Mouse (Mus musculus): ENCODE measurements around the gene Ntrk3.
A peak's percentile ranks its signal among the peaks of the same experiment; 100 is the strongest.

Ntrk3 gene

DNA sequence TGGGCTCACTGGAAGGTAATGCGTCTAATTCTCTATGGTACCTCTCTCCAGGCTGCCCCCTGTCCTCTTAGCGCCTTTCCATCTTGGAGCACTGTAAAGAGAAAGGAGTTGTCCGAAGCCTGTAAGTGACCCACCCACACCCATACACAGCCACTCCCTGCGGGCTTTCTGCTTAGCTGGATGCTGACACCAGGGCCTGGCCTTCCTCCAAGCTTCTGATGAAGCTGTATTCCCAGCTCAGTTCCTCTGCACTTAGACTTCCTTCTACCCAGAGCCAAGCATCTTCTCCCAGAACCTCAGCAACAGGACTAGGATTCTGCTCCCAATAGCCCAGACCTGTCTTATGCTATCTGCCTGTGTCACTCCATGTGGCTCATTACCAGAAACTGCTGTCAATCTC, 114.1 kb downstream of the Ntrk3 start:
- no peak for DNase-seq (ENCODE audit: inconsistent ontology term)

DNA sequence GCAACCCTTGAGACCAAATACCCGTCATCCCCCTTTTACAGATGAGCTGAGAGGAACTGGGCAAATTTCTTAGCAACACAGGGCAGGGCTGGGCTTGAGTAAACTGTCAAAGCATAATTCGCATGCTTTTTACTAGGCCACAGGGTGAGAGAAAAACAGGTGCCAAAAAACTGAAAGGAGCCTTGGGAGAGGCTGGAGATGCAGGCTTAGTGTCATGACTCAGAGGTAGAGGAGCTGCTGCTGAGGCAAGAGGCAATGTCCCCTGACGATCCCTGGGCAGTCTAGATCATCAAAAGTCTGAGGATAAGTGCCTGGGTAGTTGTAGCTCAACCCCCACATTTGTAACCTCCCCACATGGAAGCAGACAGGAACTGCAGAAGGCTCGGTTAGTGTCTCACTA, 116.7 kb downstream of the Ntrk3 start:
- no peak for DNase-seq (ENCODE audit: inconsistent ontology term)

DNA sequence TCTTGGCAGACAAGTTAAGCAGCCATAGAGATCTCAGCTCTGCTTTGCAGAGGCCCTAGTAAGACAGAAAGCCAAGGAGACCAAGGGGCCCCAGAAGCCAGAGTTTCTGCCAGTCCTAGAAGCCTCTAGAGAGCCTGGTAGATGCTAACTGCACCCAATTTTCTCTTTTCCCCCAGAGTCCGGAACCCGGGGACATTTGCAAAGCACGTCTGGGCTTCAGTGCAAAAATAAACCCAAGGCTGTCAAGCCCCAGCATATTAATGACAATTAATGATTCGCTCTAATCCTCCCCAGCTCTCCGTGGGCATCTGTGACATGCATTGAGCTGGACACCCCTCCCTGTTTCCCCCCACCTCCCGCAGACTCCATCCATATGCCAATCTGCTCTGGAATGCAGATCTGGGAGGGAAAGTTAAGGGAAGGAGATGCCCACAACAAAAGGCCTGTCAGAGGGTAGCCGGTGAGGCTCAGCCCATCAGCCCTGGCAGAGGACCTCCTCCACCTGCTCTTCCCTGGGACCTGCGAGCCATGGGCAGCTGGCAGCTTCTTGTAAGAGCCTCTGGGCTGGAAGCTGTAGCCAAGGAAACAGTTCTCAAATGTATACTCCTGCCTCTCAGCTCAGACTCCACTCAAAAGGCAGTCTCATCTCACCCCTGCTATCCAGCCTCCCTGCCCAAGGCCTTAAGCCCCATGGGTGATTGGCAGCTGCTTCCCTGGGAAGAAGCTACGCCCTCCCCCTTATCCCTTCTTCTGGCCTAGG, 117.8 kb downstream of the Ntrk3 start:
- no peak for DNase-seq (ENCODE audit: inconsistent ontology term)

DNA sequence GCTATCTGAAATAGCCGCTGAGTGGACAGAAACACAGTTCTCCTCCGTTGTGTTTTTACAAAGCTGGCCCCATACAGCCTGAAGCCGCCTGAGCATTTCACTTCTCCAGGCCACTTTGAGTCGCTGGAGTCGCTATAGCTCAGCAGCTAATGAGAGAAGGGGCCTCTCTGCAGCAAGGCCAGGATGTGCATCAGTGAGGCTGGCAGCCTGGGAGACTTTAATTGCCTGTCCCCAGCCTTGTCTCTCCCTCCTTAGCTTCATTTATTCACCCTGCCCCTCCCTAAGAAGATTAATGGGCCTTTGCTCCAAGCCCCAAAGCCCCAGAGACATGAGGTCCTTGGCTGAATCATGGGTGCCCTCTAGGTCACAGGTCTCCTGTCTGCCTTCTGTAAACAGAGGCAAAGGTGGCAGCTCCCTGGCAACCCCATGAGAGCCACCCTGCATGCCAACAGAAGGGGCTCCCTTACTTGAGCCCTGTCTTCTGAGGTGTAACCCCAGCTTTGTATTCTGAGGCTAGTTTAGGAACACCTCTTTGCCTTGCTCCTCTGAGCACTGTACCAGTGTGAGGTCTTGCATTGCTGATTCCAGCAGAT, 132.2 kb downstream of the Ntrk3 start:
- no peak for DNase-seq (ENCODE audit: inconsistent ontology term)

DNA sequence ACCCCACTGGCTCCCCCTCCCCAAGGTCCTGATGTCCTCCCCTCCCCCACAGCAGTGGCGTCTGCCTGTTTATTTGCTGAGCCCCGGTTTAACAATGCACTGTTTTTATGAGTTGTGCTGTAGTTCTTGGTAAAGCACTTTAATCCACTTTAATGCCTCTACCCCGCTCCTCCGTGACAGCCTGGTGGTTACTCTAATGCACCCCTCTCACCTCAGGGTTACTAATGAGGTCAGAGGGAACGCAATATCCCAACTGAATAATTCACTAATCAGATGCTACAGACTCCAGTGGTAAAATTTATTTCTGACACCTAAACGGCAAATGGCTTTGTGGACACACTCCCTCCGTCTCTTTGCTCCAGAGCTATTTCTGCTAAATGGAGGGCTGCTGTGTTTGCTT, 133.9 kb downstream of the Ntrk3 start:
- no peak for DNase-seq (ENCODE audit: inconsistent ontology term)

DNA sequence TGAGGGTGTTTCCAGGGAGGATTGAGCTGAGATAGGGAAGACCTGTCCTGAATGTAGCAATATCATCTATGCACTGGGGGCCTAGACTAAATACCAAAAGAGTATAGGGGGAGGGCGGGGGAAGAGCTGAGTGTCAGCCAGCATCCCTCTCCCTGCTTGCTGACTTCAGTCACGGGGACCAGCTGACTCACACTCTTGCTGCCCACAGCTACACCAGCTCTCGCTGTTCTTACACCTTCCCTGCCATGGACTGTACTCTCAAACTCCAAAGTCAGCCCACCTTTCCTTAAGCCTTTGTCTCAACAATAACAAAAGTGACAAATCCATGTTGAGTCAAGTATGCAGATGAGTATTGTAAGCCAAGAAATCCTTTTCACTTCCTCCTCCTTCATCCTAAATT, 136.0 kb downstream of the Ntrk3 start:
- DNase-seq (ENCODE audit: inconsistent ontology term) = no peak

DNA sequence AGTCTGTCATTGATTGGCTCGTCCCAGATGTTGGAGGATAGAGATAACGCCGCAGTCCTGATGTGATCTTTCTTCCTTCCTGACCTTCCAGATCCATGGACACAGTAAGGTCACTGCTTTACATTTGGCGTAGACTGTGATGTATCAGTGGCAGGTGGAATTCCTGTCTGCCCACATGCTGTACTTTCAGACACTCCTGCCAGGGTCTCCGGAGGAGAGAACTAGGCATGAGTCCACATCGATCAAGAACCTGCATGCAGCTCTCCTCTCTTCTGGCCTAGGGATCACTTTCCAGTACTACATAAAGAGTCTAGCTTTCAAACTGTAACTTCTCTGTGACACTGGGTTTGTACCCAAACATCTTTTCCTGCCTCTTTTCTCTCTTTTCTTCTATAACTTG, 136.9 kb downstream of the Ntrk3 start:
- DNase-seq (ENCODE audit: inconsistent ontology term) = no peak

DNA sequence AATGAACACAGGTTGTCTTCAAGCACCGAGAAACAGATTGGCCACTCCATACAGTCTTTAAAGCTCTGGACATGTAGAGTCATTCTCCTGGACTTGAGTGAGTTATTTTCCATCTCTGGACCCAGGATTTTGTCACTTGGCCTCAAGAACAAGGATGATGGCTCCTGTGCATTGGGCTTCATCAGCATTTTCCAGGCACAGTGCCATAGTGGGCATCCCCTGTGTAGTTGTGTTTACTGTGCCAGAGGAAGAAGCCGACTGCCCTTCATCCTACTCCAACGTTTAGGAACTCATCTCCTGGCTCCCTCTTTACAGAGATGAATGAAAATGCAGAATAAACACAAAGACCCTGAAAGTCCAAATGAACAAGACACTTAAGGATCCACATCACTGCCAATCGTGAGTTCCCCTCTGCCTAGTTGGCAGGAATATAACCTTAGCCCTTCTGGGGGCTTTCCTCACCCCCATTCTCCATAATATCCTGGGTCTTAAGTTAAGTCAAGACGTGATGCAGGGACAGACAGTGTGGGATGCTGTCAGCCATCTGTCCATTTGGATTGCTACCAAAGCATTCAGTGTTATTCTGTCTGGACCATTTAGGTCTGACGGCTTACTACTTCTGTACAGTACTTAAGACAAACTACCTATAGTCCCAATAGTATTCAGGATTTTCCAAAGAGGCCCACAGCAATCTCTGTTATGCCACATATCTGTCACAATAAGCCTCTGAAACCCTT, 137.7 kb downstream of the Ntrk3 start:
- no peak for DNase-seq (ENCODE audit: inconsistent ontology term)

DNA sequence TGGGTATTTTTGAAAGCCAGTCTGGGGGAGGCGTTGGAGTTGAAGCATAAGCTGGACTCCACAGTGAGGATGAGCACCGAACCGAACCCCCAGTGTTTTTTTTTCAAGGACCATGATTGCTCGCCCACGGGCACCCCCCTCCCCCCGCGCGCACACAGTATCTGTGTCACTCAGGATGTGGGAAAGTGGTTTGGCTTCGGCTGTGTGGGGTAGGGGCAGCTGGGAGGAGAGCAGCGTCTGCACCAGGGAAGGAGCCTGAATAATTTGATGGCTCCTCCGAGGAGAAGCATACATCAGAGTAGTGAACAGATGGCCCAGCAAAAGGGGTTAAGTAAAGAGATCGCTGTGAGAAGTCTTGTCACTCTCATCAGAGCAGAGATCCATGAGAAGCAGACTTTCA, 139.7 kb downstream of the Ntrk3 start:
- no peak for DNase-seq (ENCODE audit: inconsistent ontology term)

DNA sequence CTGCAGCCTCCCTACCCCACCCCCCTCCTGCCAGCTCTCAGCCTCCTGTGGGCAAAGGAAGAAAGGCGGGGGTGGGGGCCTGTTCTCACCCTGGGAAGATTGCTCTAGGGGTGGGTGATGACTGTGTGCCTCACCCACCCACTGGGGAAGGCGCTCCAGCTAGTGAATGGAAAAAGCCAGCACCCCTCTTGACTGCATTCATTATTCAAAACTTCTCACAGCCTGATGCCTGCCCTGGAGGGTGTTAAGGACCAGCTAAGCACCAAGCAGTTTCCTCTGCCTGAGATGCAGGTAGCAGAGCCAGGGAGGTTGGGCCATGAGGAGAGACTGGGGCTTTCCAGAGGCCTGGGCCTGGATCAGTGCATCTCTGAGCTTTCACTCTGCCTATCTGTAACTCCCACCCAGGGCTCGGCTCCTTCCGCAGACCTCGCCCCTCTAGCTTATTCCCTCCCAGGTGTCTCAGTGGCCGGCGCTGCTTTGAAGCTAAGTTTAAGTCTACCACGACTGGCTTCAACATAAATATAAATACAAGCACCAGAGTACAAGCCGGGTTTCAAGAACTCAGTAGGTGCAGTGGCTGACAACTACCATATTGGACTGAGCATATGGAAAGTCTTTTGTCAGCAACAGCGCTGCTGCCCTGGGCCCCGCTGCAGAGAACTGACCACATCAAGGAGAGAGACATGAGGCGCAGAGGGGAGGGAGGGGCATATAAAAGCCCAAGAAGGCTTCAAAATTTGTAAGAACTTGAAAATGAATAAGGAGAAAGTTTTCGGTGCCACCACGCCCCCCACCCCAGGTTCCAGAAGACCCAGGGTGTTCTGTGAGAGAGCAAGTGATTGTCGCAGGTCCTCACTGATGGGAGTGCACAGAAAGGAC, 140.3 kb downstream of the Ntrk3 start:
- no peak for DNase-seq (ENCODE audit: inconsistent ontology term)

DNA sequence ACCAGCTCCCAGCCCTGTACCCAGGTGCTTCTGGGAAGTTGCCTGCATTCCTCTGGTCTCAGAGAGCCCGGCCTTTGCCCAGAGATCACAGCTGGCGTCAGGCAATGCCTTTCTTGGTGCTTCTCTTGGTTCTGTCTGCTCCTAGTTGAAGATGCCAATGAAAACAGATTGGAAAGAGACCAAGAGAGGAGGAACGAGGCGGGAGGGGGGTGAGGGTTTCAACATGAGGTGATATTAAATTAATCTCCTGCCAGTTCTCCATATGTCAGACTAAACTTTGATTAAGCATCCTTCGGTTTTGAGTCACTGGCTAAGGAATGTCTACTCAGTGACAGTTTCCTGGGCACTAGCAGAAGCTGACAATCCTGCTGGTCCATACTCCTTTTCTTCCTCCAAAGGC, 141.3 kb downstream of the Ntrk3 start:
- no peak for DNase-seq (ENCODE audit: inconsistent ontology term)

DNA sequence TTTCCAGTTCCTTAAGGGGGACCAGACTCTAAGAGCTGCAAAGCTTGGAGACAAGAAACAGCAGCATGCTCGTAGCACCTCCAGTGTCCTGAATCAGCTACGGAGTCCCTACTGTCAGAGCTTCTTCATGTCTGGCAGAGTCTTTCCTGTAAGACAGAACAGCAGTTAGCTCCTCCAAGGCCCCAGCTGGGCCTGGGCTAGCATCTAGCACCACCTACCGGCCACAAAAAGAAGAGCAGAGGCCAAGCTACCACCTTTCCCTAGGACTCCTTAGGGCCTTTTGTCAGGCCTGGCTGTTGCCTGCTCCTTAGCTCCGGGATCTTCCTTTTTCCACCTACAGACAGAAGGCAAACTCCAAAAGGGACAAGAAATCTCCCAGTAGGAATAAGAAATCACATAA, 141.9 kb downstream of the Ntrk3 start:
- DNase-seq (ENCODE audit: inconsistent ontology term) = peak; percentile 69

DNA sequence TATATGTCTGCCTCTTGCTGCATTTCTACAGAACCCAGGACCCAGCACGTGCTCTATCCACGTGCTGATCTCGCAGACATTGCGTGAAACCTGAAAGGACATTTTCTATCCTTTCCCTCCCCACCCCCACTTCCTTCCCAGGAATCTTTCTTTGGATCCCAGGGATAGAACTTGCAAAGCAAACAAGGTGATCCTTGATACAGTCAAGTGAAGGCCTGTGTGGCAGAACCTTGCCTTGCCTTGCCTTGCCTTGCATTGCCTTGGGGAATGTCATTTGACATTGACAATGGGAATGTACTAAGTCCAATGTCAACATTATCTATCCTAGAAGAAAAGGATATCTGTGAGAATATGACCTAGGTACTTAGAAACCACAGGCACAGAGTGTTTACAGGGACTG, 144.9 kb downstream of the Ntrk3 start:
- no peak for DNase-seq (ENCODE audit: inconsistent ontology term)

DNA sequence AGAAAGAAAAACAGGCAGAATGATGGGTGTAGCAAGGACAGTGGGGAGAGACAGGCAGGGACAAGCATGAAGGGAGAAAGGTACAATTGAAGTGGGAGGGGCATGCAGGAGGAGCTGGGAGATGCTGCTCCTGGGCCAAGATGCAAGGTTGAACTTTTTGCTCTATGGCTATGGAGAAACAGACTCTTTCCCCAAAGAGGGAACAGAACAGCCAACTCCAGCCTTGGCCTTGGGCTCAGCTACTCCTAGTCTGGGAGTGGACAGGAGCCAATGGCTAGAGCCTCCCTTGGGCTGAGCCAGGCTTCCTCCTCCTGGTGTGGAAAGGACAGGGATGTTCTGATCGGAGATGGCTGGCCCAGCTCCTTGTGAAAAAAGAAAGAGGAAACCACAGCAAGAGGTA, 145.6 kb downstream of the Ntrk3 start:
- no peak for DNase-seq (ENCODE audit: inconsistent ontology term)

DNA sequence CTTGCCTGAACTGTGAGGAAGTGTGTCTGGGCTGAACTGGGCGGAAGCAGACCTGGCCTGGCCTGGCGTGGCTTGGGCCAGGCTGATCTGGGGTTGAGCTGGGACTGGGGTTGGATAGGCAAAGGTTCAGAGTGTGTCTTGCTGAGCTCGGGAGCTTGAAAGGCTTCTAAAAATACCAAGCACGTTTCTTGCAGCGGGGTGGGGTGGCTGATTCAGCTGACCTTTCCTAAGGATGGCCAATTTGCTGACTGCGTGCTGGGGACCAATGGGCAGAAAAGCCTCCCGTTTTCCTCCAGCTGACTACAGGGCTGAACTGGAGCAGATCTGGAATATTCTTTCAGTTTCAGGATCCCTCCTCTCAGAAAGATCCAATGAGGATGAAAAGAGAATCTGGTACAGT, 148.0 kb downstream of the Ntrk3 start:
- no peak for DNase-seq (ENCODE audit: inconsistent ontology term)

DNA sequence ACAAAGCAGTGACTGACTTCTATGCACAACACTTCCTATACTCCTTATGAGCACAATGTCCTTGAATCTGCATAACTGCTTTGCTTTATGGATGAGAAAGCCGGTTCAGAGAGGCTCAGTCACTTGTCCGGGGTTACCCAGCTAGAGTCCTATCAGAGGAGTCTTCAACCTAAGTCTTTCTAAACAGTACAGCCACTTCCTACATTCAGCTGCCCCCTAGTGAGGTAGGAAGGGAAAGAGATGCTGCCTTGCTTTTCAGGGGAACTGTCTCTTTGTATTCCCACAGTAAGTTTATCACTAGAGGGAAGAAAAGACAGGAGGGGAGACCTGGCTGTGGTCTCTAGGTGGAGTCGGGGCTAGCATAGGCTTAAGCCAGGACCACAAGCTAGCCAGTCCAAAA, 151.0 kb downstream of the Ntrk3 start:
- no peak for DNase-seq (ENCODE audit: inconsistent ontology term)

DNA sequence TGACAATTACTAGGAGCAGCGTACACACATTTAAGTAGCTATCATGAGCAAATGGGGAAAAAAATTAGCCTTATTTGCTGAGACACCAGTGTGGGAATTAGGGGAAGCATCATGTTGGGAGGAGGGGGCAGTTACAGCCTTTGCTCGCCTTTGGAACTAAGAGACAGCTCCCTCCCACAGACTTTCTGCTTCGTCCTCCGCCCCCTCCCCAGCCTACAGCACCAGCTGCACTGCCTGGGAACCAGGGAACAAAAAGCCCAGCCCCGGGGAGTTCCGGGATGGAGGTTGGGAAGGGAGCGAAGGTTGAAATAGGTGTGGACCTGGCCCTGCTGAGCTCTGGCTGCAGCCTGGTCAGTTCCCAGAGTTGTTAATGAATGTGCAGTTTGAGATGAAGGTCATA, 151.9 kb downstream of the Ntrk3 start:
- no peak for DNase-seq (ENCODE audit: inconsistent ontology term)

DNA sequence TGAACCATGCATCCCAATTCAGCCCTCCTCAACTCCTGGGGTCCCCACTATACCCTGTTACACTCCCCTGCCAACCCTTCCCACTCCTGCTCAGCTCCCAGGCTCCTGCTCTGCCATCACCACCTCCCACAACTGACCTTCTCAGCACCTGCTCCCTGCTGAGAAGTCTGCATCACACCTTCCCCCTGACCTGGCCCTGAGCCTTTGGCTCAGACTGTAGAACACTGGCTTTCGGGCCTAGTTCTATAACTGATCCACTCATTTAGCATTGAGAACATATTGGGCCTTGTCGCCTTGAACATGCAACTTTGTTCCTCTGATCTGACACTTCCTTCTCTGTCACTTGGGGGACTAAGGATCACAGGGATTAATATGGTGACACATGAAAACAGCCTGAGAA, 152.9 kb downstream of the Ntrk3 start:
- no peak for DNase-seq (ENCODE audit: inconsistent ontology term)

DNA sequence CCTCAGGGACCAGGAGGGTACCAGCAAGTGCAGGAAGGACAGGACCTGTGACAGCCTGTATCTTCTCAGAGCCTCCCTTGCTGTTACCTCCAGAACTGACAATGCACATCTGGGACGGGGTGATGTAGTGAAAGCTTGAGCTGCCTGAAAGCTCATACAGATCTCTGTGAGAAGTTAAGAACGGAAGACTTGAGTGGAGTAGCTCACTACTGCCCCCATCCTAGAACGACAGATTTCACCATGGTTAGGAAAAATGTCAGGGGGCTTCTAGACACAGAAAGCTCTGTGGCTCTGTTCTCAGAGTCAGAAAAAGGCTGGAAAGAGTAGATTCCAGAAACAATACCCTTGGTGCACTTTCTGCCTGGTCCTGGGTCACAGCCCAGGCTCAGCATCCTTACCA, 153.3 kb downstream of the Ntrk3 start:
- DNase-seq (ENCODE audit: inconsistent ontology term) = no peak

DNA sequence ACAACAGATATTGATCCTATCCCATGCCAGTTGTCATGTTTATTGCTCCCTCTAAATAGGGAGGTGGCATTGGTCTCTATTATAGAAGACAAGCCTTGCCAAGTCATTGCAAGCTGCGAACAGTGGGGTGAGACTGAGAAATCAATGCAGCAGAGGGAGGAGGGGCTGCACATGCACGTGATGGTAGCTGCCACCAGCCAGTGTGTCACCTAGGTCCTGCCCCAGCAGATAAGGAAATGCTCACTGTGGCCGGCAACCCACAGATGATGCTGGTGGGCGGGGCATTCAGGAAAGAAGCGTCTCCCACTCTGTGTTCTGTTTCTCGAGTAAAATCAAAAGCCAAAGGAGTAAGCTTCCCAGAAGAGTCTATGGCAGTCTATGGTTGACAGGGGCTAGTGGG, 154.1 kb downstream of the Ntrk3 start:
- DNase-seq (ENCODE audit: inconsistent ontology term) = no peak

DNA sequence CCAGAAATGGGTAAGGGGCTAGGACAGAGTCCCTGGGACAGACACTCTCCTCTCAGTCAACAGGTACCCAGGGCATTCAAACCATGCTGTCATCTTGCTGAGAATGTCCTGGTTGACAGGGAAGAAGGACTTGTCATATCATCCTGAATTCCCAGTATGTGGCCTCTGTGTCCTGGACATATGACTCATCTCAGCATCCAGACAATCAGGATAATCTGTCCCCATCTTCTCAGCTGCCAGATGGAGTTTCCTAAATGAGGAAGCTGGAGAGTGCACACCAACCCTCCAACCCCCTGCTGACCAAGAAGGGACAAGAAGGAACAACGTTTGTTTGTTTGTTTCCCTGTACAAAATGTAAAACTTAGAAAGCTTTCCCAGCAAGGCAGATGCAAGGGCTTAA, 156.5 kb downstream of the Ntrk3 start:
- no peak for DNase-seq (ENCODE audit: inconsistent ontology term)
